Mouse (Mus musculus) lung, postnatal 0 days (tissue): ENCODE measurements around the gene Tor2a. TPM values are rescaled to one million over a fixed set of nuclear protein-coding genes. Genes with fewer than 3 reads are reported as not detected.

Experiments
- ATAC-seq: fragments of 200-750 bp; cut with Nextera tagmentation; 2 replicates; pipeline ENCODE4 v1.8.0; 2017; ENCODE audit warnings: moderate library complexity
- DNase-seq: peaks from one replicate; pipeline ENCODE4 v3.0.0-alpha.2; 2016; ENCODE audit warnings: low spot score
- H3K27ac ChIP-seq: fragments of 300-500 bp; sonication (generic); 2 replicates; pipeline ENCODE4 v1.5.1; 2014; ENCODE audit warnings: antibody characterized with exemption, mild to moderate bottlenecking, low read length, mixed read lengths
- H3K27me3 ChIP-seq: fragments of 300-500 bp; sonication (generic); replicated peaks from 2 replicates; pipeline ENCODE4 v1.6.1; 2014; ENCODE audit warnings: low read length, mixed read lengths; ENCODE audit not compliant: insufficient read depth
- H3K36me3 ChIP-seq: fragments of 300-500 bp; sonication (generic); 2 replicates; pipeline ENCODE4 v1.6.1; 2014; ENCODE audit warnings: low read length, mixed read lengths; ENCODE audit not compliant: insufficient read depth
- H3K4me1 ChIP-seq: fragments of 300-500 bp; sonication (generic); 2 replicates; pipeline ENCODE4 v1.6.1; 2014; ENCODE audit warnings: antibody characterized with exemption, low read depth, low read length, mixed read lengths; ENCODE audit not compliant: insufficient read depth
- H3K4me2 ChIP-seq: fragments of 300-500 bp; sonication (generic); replicated peaks from 2 replicates; pipeline ENCODE4 v1.6.1; 2014; ENCODE audit warnings: low read depth, mild to moderate bottlenecking, low read length, moderate library complexity, mixed read lengths
- H3K4me3 ChIP-seq: fragments of 300-500 bp; sonication (generic); 2 replicates; pipeline ENCODE4 v1.5.1; 2014; ENCODE audit warnings: low read depth, low read length
- H3K9ac ChIP-seq: fragments of 300-500 bp; sonication (generic); replicated peaks from 2 replicates; pipeline ENCODE4 v1.6.1; 2014; ENCODE audit warnings: low read depth, mild to moderate bottlenecking
- H3K9me3 ChIP-seq: fragments of 300-500 bp; sonication (generic); 2 replicates; pipeline ENCODE4 v1.6.1; 2016; ENCODE audit warnings: low read length, mixed read lengths
- CTCF ChIP-seq: IDR thresholded peaks from 2 replicates; pipeline ENCODE4 v1.5.1; 2016; ENCODE audit warnings: antibody characterized with exemption, mild to moderate bottlenecking
- EP300 ChIP-seq: IDR thresholded peaks from 2 replicates; pipeline ENCODE4 v1.6.1; 2016; ENCODE audit warnings: antibody characterized with exemption, mild to moderate bottlenecking, control low read depth
- WGBS: fragments of 180-500 bp; shearing (Covaris S2); extraction: QIAGEN DNeasy Blood & Tissue Kit; methylation state at CpG from one replicate; pipeline ENCODE4 v1.1.7; 2014; 5-methylcytosine and 5-hydroxymethylcytosine counted together
- polyA plus RNA-seq: library from polyadenylated mRNA; unstranded; fragments of >200 nt; fragmentation: Nextera tagmentation; extraction: Ambion mirVana; gene quantifications from 2 replicates; pipeline ENCODE4 v1.2.1, GENCODE M21; 2015

Gene Tor2a
- polyA plus RNA-seq, 1 experiment from 2014 or later: 63.5 TPM

GRCm38 (mm10) chr2:32712108-32712551, 44.9 kb upstream of the Tor2a start:
- H3K27ac ChIP-seq: peak overlapping the region; percentile 96
- H3K9me3 ChIP-seq: no peaks in the 10 kb centered on the region
- H3K36me3 ChIP-seq: peaks cover 18% of the 10 kb centered on the region
- H3K4me2 ChIP-seq: peak overlapping the region; percentile 85
- H3K9ac ChIP-seq: peak overlapping the region; percentile 64
- peaks cover 17% of the 10 kb centered on the region; the same call in 1 of the 2 replicates for H3K4me1 ChIP-seq
- H3K27me3 ChIP-seq: no peaks in the 10 kb centered on the region
- TF ChIP-seq CTCF: peak; percentile 17
- TF ChIP-seq EP300: no peak
- peak; percentile 53 for ATAC-seq
- H3K4me3 ChIP-seq: peak overlapping the region; percentile 90
- 3% methylated on average over 34 of the region's 41 CpGs for WGBS
- DNase-seq: peak; percentile 85

DNA sequence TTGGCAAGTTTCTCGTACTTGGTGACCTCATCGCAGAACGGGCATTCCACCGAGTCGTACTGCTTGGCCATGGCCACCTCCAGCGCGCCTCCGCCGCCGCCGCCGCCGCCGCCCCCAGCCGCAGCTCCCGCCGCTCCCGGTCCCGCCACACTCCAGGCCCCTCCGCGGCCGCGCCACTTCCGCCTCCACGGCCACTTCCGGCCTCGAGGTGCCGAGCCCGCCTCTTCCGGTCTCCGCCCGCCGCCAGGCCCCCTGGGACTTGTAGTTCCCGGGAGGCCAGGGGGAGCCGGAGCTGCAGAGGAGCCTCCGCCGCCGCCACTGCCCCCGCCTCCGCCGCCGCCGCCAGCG, 44.5 kb upstream of the Tor2a start:
- Histone ChIP-seq H3K4me1 (peaks cover 17% of the 10 kb centered on the region; the same call in 1 of the 2 replicates), H3K9ac (peak overlapping the region; percentile 64), H3K36me3 (peaks cover 18% of the 10 kb centered on the region), H3K9me3 (no peaks in the 10 kb centered on the region), H3K27me3 (no peaks in the 10 kb centered on the region), H3K27ac (peak overlapping the region; percentile 96), H3K4me3 (peak overlapping the region; percentile 90), H3K4me2 (peak overlapping the region; percentile 85)
- no peak for TF ChIP-seq EP300
- TF ChIP-seq CTCF: no peak
- under 1% methylated on average over 15 of the region's 44 CpGs for WGBS
- ATAC-seq (peak; percentile 91), DNase-seq (peak; percentile 95)

DNA sequence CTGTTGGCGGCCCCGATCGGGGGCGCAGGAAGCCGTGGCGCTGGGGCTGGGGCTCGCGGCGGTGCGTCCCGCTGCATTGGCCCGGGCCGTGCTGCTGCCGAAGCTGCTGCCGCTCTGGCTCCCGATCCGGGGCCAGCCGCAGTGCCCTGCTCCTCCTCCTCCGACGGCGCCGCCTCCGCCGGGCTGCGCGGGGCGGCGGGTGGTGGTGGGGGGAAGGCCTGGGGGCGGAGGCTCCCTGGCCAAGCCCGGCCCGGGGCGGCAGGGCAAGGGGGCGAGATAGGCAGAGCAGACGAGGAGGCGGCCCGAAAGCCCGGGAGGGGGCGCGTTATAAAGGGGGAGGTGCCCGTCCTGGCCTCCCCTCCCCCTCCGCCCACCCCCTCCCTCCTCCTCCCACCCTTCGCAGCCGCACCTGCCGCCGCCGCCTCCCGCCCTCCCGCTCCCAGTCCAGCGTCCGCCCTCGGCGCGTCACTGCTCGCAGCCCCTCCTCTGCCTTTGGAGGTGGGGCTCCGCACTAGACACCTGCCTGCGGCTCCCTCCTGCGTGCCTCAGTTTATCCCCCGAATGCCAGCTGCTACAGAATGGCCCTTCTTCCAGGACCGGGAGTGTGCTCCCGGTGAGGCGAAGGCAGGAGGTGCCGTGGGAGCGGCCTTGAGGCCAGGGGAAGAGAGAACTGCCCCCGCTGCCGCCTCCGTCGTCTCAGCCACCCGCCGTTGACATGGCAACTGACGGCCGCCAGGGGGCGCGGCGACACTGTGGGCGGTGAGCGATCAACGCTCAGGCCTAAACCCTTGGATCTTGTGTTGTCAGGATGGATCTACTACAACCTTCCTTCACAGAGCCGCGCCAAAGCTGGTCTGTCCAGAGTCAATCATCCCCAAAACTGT, 43.9 kb upstream of the Tor2a start, which contains the start of gene Cdk9:
Gene Cdk9, minus strand, starts transcription at position 143 of the 884 bp plus-strand sequence.
- TF ChIP-seq EP300: no peak
- peak; percentile 100 for TF ChIP-seq CTCF
- Histone ChIP-seq H3K27ac (peak within 1 kb of the TSS; percentile 96), H3K9me3 (no peaks in the 10 kb centered on the region), H3K4me1 (peaks cover 17% of the 10 kb centered on the region; the same call in 1 of the 2 replicates), H3K4me2 (peak within 1 kb of the TSS; percentile 85), H3K27me3 (no peaks in the 10 kb centered on the region), H3K36me3 (peaks cover 13% of the 10 kb centered on the region), H3K4me3 (peak within 1 kb of the TSS; percentile 90), H3K9ac (peak within 1 kb of the TSS; percentile 64)
- ATAC-seq: peak; percentile 85
- whole genome bisulfite sequencing: under 1% methylated on average over 30 of the region's 79 CpGs
- DNase-seq: peak; percentile 95

DNA sequence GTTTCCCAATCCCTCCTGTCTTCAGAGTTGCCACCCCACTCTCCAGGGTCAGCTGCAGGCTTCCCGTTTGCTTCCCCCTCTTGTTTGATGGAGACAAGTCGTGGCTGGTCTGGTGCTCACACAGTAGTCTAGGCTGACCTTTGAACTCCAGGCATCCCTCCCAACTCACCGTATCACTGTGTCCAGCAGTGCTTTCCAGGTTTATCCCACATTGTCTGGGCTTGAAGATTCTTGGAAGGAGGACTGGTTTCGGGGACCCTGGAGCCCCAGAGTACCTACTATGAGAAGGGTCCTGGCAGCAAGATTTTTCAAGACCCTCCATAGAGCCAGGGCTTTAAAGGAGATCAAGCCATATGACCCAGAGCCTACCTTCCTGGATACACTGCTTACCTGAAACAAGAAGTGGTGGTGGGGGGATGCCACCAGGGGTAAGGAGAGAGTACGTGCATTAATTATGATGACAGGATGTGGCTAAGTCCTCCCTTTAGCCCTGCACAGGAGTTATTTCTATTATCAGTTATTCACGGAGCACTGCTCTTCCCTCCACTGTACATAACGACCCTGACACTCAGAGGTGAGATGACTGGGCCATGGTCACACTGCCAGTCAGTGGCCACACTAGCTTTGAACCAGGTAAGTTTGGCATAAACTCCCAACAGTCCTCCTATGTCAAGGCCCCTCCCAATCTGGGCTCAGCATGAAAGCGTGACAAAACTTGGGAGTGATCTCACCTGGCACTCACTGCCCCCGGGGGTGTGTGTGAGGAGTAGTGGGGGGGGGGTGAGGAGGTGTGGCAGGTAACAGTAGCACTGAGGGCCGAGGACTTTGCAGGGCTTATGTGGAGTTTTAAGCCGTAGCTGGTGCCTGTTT, 42.7 kb upstream of the Tor2a start:
- peak overlapping the region; percentile 96 for H3K27ac ChIP-seq
- peaks cover 8% of the 10 kb centered on the region; the same call in 1 of the 2 replicates for H3K36me3 ChIP-seq
- H3K4me1 ChIP-seq: peaks cover 17% of the 10 kb centered on the region; the same call in 1 of the 2 replicates
- no peaks in the 10 kb centered on the region for H3K27me3 ChIP-seq
- WGBS: 40% methylated on average over 11 of the region's 11 CpGs
- no peaks in the 10 kb centered on the region for H3K9me3 ChIP-seq
- TF ChIP-seq CTCF (no peak), EP300 (no peak)
- DNase-seq: peak; percentile 24
- ATAC-seq: no peak
- H3K9ac ChIP-seq: no peak overlapping the region; the same call in 1 of the 2 replicates
- no peak overlapping the region for H3K4me3 ChIP-seq
- H3K4me2 ChIP-seq: no peak overlapping the region

GRCm38 (mm10) chr2:32714987-32715425, 42.0 kb upstream of the Tor2a start:
- DNase-seq (peak; percentile 90), ATAC-seq (peak; percentile 10; the same call in 1 of the 2 replicates)
- Histone ChIP-seq H3K36me3 (peaks cover 2% of the 10 kb centered on the region; the same call in 1 of the 2 replicates), H3K4me1 (peaks cover 17% of the 10 kb centered on the region; the same call in 1 of the 2 replicates), H3K4me2 (no peak overlapping the region), H3K9ac (no peak overlapping the region), H3K9me3 (no peaks in the 10 kb centered on the region), H3K4me3 (no peak overlapping the region), H3K27ac (peak overlapping the region; percentile 96), H3K27me3 (no peaks in the 10 kb centered on the region)
- 29% methylated on average over 4 of the region's 4 CpGs for WGBS
- TF ChIP-seq EP300: peak; percentile 44; the same call in 1 of the 2 replicates
- TF ChIP-seq CTCF: peak; percentile 27; the same call in 1 of the 2 replicates
